Mouse (Mus musculus) erythroblast, embryonic 14.5 days (primary cell): ENCODE measurements around the gene Rrn3.

ENCODE experiments used
- GATA1 ChIP-seq: IDR thresholded peaks from 2 replicates; pipeline ENCODE4 v1.6.1; 2012; ENCODE audit warnings: low read length, inconsistent platforms, mixed read lengths
- TAL1 ChIP-seq: IDR thresholded peaks from 3 replicates; pipeline ENCODE4 v1.6.1; 2012; ENCODE audit warnings: low read length, inconsistent platforms, mixed read lengths

- no peak for TF ChIP-seq GATA1
- TF ChIP-seq TAL1 = no peak
Observed at GRCm38 (mm10) chr16:13796746-13797175, 16.3 kb downstream of the Rrn3 start.
